Comparison of ENCODE assay signal across 8 mouse cellular contexts in the genomic region with DNA sequence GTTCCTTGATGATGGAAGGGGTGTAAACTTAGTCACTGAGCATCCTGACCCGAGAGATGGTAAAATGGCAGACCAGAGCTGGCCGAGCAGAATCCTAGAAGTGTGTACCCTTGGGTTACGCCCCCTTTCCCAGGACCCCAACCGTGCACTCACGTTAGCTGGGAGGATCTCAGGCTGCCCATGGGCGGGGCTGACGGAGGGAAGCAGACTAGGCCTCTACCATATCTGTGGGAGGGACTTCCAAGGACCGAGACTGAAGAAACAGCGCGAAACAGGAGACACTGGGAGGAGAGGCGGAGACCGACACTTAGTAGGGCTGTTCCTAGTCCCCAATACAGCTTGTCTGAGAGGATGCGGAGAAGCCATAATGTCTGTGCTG. TPM values are rescaled to one million over a fixed set of nuclear protein-coding genes. Genes with fewer than 3 reads are reported as not detected.
DNase-seq lines count a peak whose midpoint lies in the region; ATAC-seq and TF ChIP-seq lines count a peak whose summit lies in the region.

No protein-coding gene starts in this region.

- WGBS in forebrain, embryonic 11.5 days, result 2% methylated on average over 13 of the region's 13 CpGs
- WGBS in forebrain, embryonic 12.5 days, result 2% methylated on average over 13 of the region's 13 CpGs
- WGBS in hindbrain, embryonic 15.5 days, result 3% methylated on average over 13 of the region's 13 CpGs
- WGBS in lung, embryonic 14.5 days, result 2% methylated on average over 13 of the region's 13 CpGs

- no peaks in the 10 kb centered on the region for H3K9me3 ChIP-seq in forebrain, embryonic 11.5 days (ENCODE audit: control insufficient read depth, low read length)
- no peaks in the 10 kb centered on the region for H3K9me3 ChIP-seq in forebrain, embryonic 12.5 days
- H3K9me3 ChIP-seq in hindbrain, embryonic 15.5 days, result no peaks in the 10 kb centered on the region
- H3K9me3 ChIP-seq in lung, embryonic 14.5 days (ENCODE audit: low read depth, low read length), result no peaks in the 10 kb centered on the region

- H3K27ac ChIP-seq in forebrain, embryonic 11.5 days (ENCODE audit: low read depth, low read length), result no peak overlapping the region
- H3K27ac ChIP-seq in forebrain, embryonic 12.5 days, result no peak overlapping the region
- no peak overlapping the region for H3K27ac ChIP-seq in hindbrain, embryonic 15.5 days (replicated peaks)
- peak overlapping the region; percentile 75; the same call in 1 of the 2 replicates for H3K27ac ChIP-seq in lung, embryonic 14.5 days (ENCODE audit: low read depth)

- H3K36me3 ChIP-seq in forebrain, embryonic 11.5 days (ENCODE audit: control insufficient read depth, insufficient read depth, low read length), result no peaks in the 10 kb centered on the region
- H3K36me3 ChIP-seq in forebrain, embryonic 12.5 days (replicated peaks), result peaks cover 4% of the 10 kb centered on the region
- no peaks in the 10 kb centered on the region for H3K36me3 ChIP-seq in hindbrain, embryonic 15.5 days
- peaks cover 6% of the 10 kb centered on the region; the same call in 1 of the 2 replicates for H3K36me3 ChIP-seq in lung, embryonic 14.5 days (ENCODE audit: insufficient read depth)

- 0 out of 2 replicates have a peak overlapping the region, but pooled peaks have one; percentile 54 for H3K4me2 ChIP-seq in forebrain, embryonic 11.5 days (ENCODE audit: low read depth, low read length, severe bottlenecking)
- no peak overlapping the region for H3K4me2 ChIP-seq in forebrain, embryonic 12.5 days
- H3K4me2 ChIP-seq in hindbrain, embryonic 15.5 days, result peak overlapping the region; percentile 85
- peak overlapping the region; percentile 82 for H3K4me2 ChIP-seq in lung, embryonic 14.5 days

- no peak for ATAC-seq in forebrain, embryonic 11.5 days (replicated peaks; ENCODE audit: low FRiP score)
- no peak for ATAC-seq in forebrain, embryonic 12.5 days (ENCODE audit: low FRiP score)
- ATAC-seq in hindbrain, embryonic 15.5 days (ENCODE audit: low FRiP score, low read depth), result no peak
- ATAC-seq in lung, embryonic 14.5 days (ENCODE audit: insufficient read depth), result peak; percentile 26

- peaks cover 12% of the 10 kb centered on the region for H3K4me1 ChIP-seq in forebrain, embryonic 11.5 days (replicated peaks; ENCODE audit: control insufficient read depth, insufficient read depth, low read length)
- H3K4me1 ChIP-seq in forebrain, embryonic 12.5 days, result peaks cover 40% of the 10 kb centered on the region
- peaks cover 46% of the 10 kb centered on the region for H3K4me1 ChIP-seq in hindbrain, embryonic 15.5 days (replicated peaks)
- H3K4me1 ChIP-seq in lung, embryonic 14.5 days (ENCODE audit: insufficient read depth), result no peaks in the 10 kb centered on the region; the same call in 1 of the 2 replicates

- TF ChIP-seq CTCF in lung, embryonic 14.5 days (IDR thresholded peaks at IDR 0.05; ENCODE audit: low read depth), result no peak

- peak; percentile 71 for DNase-seq in forebrain, embryonic 11.5 days (ENCODE audit: low spot score)
- DNase-seq in embryo, embryonic 11 days, result peak; percentile 63
- peak; percentile 71 for DNase-seq in lung, embryonic 14.5 days
- DNase-seq in retina, embryonic 14.5 days (ENCODE audit: low spot score), result peak; percentile 48
- no peak for DNase-seq in spleen, postnatal 4 days (ENCODE audit: low spot score in 2 of 2)
- no peak for DNase-seq in adrenal gland, postnatal 36 days

- H3K4me3 ChIP-seq in forebrain, embryonic 11.5 days (ENCODE audit: low read depth, low read length), result peak overlapping the region; percentile 28; the same call in 1 of the 2 replicates
- no peak overlapping the region for H3K4me3 ChIP-seq in forebrain, embryonic 12.5 days (replicated peaks)
- peak overlapping the region; percentile 41 for H3K4me3 ChIP-seq in hindbrain, embryonic 15.5 days
- H3K4me3 ChIP-seq in lung, embryonic 14.5 days (ENCODE audit: low read depth, low read length), result peak overlapping the region; percentile 49

- 0 out of 2 replicates have a peak overlapping the region, but pooled peaks have one; percentile 1 for H3K9ac ChIP-seq in forebrain, embryonic 11.5 days (ENCODE audit: low read length)
- no peak overlapping the region for H3K9ac ChIP-seq in forebrain, embryonic 12.5 days
- no peak overlapping the region for H3K9ac ChIP-seq in hindbrain, embryonic 15.5 days
- peak overlapping the region; percentile 65 for H3K9ac ChIP-seq in lung, embryonic 14.5 days

- peaks cover 59% of the 10 kb centered on the region for H3K27me3 ChIP-seq in forebrain, embryonic 11.5 days (ENCODE audit: control insufficient read depth, insufficient read depth, low read length)
- peaks cover 94% of the 10 kb centered on the region for H3K27me3 ChIP-seq in forebrain, embryonic 12.5 days
- H3K27me3 ChIP-seq in hindbrain, embryonic 15.5 days, result peaks cover 68% of the 10 kb centered on the region
- H3K27me3 ChIP-seq in lung, embryonic 14.5 days (ENCODE audit: insufficient read depth, low read length), result peaks cover 54% of the 10 kb centered on the region

RNA-seq across cellular contexts. Expression of gene Arhgap27, which starts 1.4 kb away (rescaled TPM):
- polyA plus RNA-seq in forebrain, embryonic 11.5 days (2014; fragmentation: Nextera tagmentation; extraction: Ambion mirVana), result 3.2 TPM in 2 replicates
- 3.2 and 3.7 TPM in 2 replicates for polyA plus RNA-seq in forebrain, embryonic 12.5 days (2016; fragmentation: Nextera tagmentation; extraction: Ambion mirVana)
- polyA plus RNA-seq in hindbrain, embryonic 15.5 days (2015; fragmentation: Nextera tagmentation; extraction: Ambion mirVana), result 4.6 and 4.9 TPM in 2 replicates
- 16.8 and 20.6 TPM in 2 replicates for polyA plus RNA-seq in lung, embryonic 14.5 days (2014; fragmentation: Nextera tagmentation; extraction: Ambion mirVana)
- total RNA-seq in adrenal gland, postnatal 36 days (2021), result 10 to 100 TPM; 10.1 to 16.3 TPM

RNA-seq across cellular contexts. Expression of gene Plekhm1, which starts 50.4 kb away (rescaled TPM):
- polyA plus RNA-seq in forebrain, embryonic 11.5 days (2014; fragmentation: Nextera tagmentation; extraction: Ambion mirVana), result 10.1 and 11.3 TPM in 2 replicates
- polyA plus RNA-seq in forebrain, embryonic 12.5 days (2016; fragmentation: Nextera tagmentation; extraction: Ambion mirVana), result 10.3 and 11.1 TPM in 2 replicates
- polyA plus RNA-seq in hindbrain, embryonic 15.5 days (2015; fragmentation: Nextera tagmentation; extraction: Ambion mirVana), result 9.8 and 10.0 TPM in 2 replicates
- polyA plus RNA-seq in lung, embryonic 14.5 days (2014; fragmentation: Nextera tagmentation; extraction: Ambion mirVana), result 9.3 and 9.4 TPM in 2 replicates
- total RNA-seq in adrenal gland, postnatal 36 days (2021), result 10 to 100 TPM; 20.1 to 21.5 TPM

Comparison
In these comparisons a context has a peak if more than half of its experiments do, and no peak if none do; other contexts are left out.
1. H3K9ac ChIP-seq: peak in forebrain, embryonic 11.5 days (single experiment) and lung, embryonic 14.5 days (single experiment); none in forebrain, embryonic 12.5 days (single experiment) and hindbrain, embryonic 15.5 days (single experiment).
2. DNase-seq: peak in forebrain, embryonic 11.5 days (single experiment), embryo, embryonic 11 days (single experiment), lung, embryonic 14.5 days (single experiment) and retina, embryonic 14.5 days (single experiment); none in spleen, postnatal 4 days (0 of 2) and adrenal gland, postnatal 36 days (0 of 2).